13 mouse cellular contexts compared by ENCODE assay signal in the genomic region with DNA sequence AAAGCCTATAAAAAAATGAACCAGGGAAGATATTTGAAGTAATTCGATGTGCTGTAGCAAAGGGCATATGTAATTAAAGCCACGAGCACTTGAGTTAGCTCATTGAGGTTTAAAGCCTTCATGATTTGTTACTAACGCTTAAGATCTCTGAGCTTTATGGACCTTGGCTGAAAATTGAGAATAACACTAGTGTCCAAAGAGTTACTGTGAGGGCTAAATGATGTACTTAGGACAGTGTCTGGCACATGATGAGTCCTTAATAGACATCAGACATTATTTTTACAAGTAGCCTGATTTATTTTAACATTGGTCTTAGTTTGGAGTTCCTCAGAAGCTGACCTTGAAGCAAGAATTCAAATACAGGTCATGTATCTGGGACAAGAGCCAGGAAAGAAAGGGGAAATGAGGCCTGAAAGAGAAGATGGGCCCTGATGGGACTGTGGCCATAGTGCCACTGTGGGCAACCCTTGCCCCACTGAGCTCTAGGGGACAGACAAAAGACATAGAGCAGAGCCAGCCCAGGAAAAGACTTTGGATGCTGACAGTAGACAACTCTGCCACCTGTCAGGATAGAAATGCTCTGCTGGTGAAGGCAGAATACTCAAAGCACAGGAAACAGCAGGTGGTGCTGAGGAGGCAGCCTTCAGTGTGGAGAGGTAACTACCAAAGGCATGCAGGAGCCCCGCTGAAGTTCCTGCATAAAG. TPM values are rescaled to one million over a fixed set of nuclear protein-coding genes. Genes with fewer than 3 reads are reported as not detected.
DNase-seq lines count a peak whose midpoint lies in the region; ATAC-seq and TF ChIP-seq lines count a peak whose summit lies in the region.
"Had no signal": no experiment of that assay in that cellular context is flagged by ENCODE, and none has a peak within 500 bp of the region (broad histone marks: within the 10 kb centered on the region; RNA-seq: fewer than 3 reads in every experiment).

No protein-coding gene starts in this region.

- TF ChIP-seq EP300 in liver, postnatal 0 days (IDR thresholded peaks at IDR 0.05; ENCODE audit: low read depth): no peak

- intact Hi-C loops in left cerebral cortex, postnatal 4 days (cut with DNase I): no loop called here

- no peaks in the 10 kb centered on the region for H3K9me3 ChIP-seq in heart, embryonic 10.5 days
- no peaks in the 10 kb centered on the region for H3K9me3 ChIP-seq in liver, postnatal 0 days (ENCODE audit: low read length)
- no peaks in the 10 kb centered on the region for H3K9me3 ChIP-seq in liver, embryonic 11.5 days (ENCODE audit: control insufficient read depth, low read length)
- H3K9me3 ChIP-seq in kidney, postnatal 0 days (replicated peaks; ENCODE audit: low read length): no peaks in the 10 kb centered on the region
- H3K9me3 ChIP-seq: forebrain, embryonic 12.5 days; lung, embryonic 15.5 days had no signal

- peak; percentile 42 for TF ChIP-seq CTCF in liver, postnatal 0 days (IDR thresholded peaks at IDR 0.05; ENCODE audit: low read depth)
- no peak for TF ChIP-seq CTCF in brain, embryonic 14.5 days (IDR thresholded peaks at IDR 0.05; ENCODE audit: borderline replicate concordance, extremely low read depth, insufficient read depth, insufficient read length)
- peak; percentile 64 for TF ChIP-seq CTCF in kidney, postnatal 0 days (IDR thresholded peaks at IDR 0.05; ENCODE audit: low read depth)

- peak overlapping the region; percentile 59; the same call in 1 of the 2 replicates for H3K27ac ChIP-seq in heart, embryonic 10.5 days
- H3K27ac ChIP-seq in liver, postnatal 0 days (ENCODE audit: low read depth): no peak overlapping the region
- H3K27ac ChIP-seq in liver, embryonic 11.5 days (ENCODE audit: low read depth, low read length): no peak overlapping the region
- peak overlapping the region; percentile 80 for H3K27ac ChIP-seq in kidney, postnatal 0 days
- H3K27ac ChIP-seq: forebrain, embryonic 12.5 days; lung, embryonic 15.5 days had no signal

- no peak overlapping the region for H3K4me3 ChIP-seq in heart, embryonic 10.5 days
- H3K4me3 ChIP-seq in liver, postnatal 0 days (ENCODE audit: low read depth, low read length): no peak overlapping the region
- no peak overlapping the region for H3K4me3 ChIP-seq in liver, embryonic 11.5 days (ENCODE audit: low read depth, low read length)
- H3K4me3 ChIP-seq in kidney, postnatal 0 days (replicated peaks; ENCODE audit: low read depth, low read length): no peak overlapping the region
- H3K4me3 ChIP-seq: forebrain, embryonic 12.5 days; lung, embryonic 15.5 days; myocyte had no signal

- peaks cover 33% of the 10 kb centered on the region for H3K4me1 ChIP-seq in heart, embryonic 10.5 days
- H3K4me1 ChIP-seq in liver, postnatal 0 days (ENCODE audit: insufficient read depth): no peaks in the 10 kb centered on the region; the same call in none of the 2 replicates
- H3K4me1 ChIP-seq in liver, embryonic 11.5 days (replicated peaks; ENCODE audit: control insufficient read depth, insufficient read depth, low read length): peaks cover 2% of the 10 kb centered on the region
- H3K4me1 ChIP-seq in kidney, postnatal 0 days (replicated peaks; ENCODE audit: insufficient read depth, low read length): no peaks in the 10 kb centered on the region
- H3K4me1 ChIP-seq: forebrain, embryonic 12.5 days; lung, embryonic 15.5 days had no signal

- H3K36me3 ChIP-seq in heart, embryonic 10.5 days: no peaks in the 10 kb centered on the region
- no peaks in the 10 kb centered on the region for H3K36me3 ChIP-seq in liver, postnatal 0 days (replicated peaks; ENCODE audit: insufficient read depth, low read length)
- no peaks in the 10 kb centered on the region for H3K36me3 ChIP-seq in liver, embryonic 11.5 days (ENCODE audit: control insufficient read depth, insufficient read depth, low read length)
- no peaks in the 10 kb centered on the region for H3K36me3 ChIP-seq in kidney, postnatal 0 days (ENCODE audit: insufficient read depth, low read length)
- H3K36me3 ChIP-seq: forebrain, embryonic 12.5 days; lung, embryonic 15.5 days had no signal

- no peak overlapping the region for H3K4me2 ChIP-seq in liver, postnatal 0 days (ENCODE audit: low read depth, low read length)
- H3K4me2 ChIP-seq in liver, embryonic 11.5 days: no peak overlapping the region
- H3K4me2 ChIP-seq in kidney, postnatal 0 days (ENCODE audit: low read length): no peak overlapping the region
- H3K4me2 ChIP-seq: forebrain, embryonic 12.5 days; lung, embryonic 15.5 days had no signal

- ATAC-seq in liver, postnatal 0 days: no peak
- no peak for ATAC-seq in liver, embryonic 11.5 days (replicated peaks; ENCODE audit: low FRiP score)
- peak; percentile 66; the same call in 1 of the 2 replicates for ATAC-seq in kidney, postnatal 0 days (replicated peaks; ENCODE audit: low FRiP score, low read depth)

- WGBS in heart, embryonic 10.5 days: 74% methylated on average over 4 of the region's 4 CpGs
- WGBS in liver, postnatal 0 days (ENCODE audit: insufficient replicate concordance): 69% methylated on average over 4 of the region's 4 CpGs
- WGBS in liver, embryonic 11.5 days: 77% methylated on average over 4 of the region's 4 CpGs
- 27% methylated on average over 4 of the region's 4 CpGs for WGBS in kidney, postnatal 0 days

- no peak for DNase-seq in heart, embryonic 10.5 days (ENCODE audit: low spot score)
- no peak for DNase-seq in heart, postnatal 4 days
- DNase-seq in liver, postnatal 0 days: no peak
- DNase-seq in liver, embryonic 11.5 days (ENCODE audit: low spot score): no peak
- peak; percentile 17 for DNase-seq in brain, embryonic 14.5 days (ENCODE audit: low read depth)
- peak; percentile 84 for DNase-seq in kidney, postnatal 0 days (ENCODE audit: low spot score)
- no peak for DNase-seq in gastrocnemius, postnatal 10 days
- no peak for DNase-seq in left cerebral cortex, postnatal 4 days
- DNase-seq: adrenal gland, postnatal 10 days; cerebellum, adult 11-12 months had no signal

- H3K27me3 ChIP-seq in heart, embryonic 10.5 days (ENCODE audit: insufficient read depth, poor library complexity, severe bottlenecking): no peaks in the 10 kb centered on the region
- no peaks in the 10 kb centered on the region for H3K27me3 ChIP-seq in liver, postnatal 0 days (ENCODE audit: insufficient read depth, low read length)
- H3K27me3 ChIP-seq in liver, embryonic 11.5 days (replicated peaks; ENCODE audit: control insufficient read depth, insufficient read depth, low read length): no peaks in the 10 kb centered on the region
- H3K27me3 ChIP-seq in kidney, postnatal 0 days (ENCODE audit: insufficient read depth, low read length): no peaks in the 10 kb centered on the region
- H3K27me3 ChIP-seq: forebrain, embryonic 12.5 days; lung, embryonic 15.5 days had no signal

- TF ChIP-seq POLR2A in brain, embryonic 14.5 days (IDR thresholded peaks at IDR 0.05; ENCODE audit: borderline replicate concordance, extremely low read depth, insufficient read depth, insufficient read length, poor library complexity, severe bottlenecking): no peak

- H3K9ac ChIP-seq in liver, postnatal 0 days (replicated peaks): no peak overlapping the region
- H3K9ac ChIP-seq in liver, embryonic 11.5 days (ENCODE audit: low read depth, low read length): no peak overlapping the region
- H3K9ac ChIP-seq in kidney, postnatal 0 days (ENCODE audit: low read depth, low read length): no peak overlapping the region
- H3K9ac ChIP-seq: forebrain, embryonic 12.5 days; lung, embryonic 15.5 days had no signal

RNA-seq across cellular contexts. Expression of a gene that starts 14.1 kb away (rescaled TPM):
- polyA plus RNA-seq in heart, embryonic 10.5 days (2016; fragmentation: Nextera tagmentation; extraction: Ambion mirVana): 2.1 and 2.2 TPM in 2 replicates
- total RNA-seq in heart, postnatal 4 days (2021): under 1 TPM; 0.98 to 0.99 TPM
- polyA plus RNA-seq in liver, postnatal 0 days (2015; fragmentation: Nextera tagmentation; extraction: Ambion mirVana): 0.12 and 0.17 TPM in 2 replicates
- polyA plus RNA-seq in liver, embryonic 11.5 days (2014; fragmentation: Nextera tagmentation; extraction: Ambion mirVana): 0.45 and 0.96 TPM in 2 replicates
- 0.86 and 1.7 TPM in 2 replicates for polyA plus RNA-seq in brain, embryonic 14.5 days (2012; rRNA removed)
- polyA plus RNA-seq in kidney, postnatal 0 days (2015; fragmentation: Nextera tagmentation; extraction: Ambion mirVana): 1.6 and 2.2 TPM in 2 replicates
- total RNA-seq in gastrocnemius, postnatal 10 days (2021): under 1 TPM; 0.78 to 0.93 TPM
- total RNA-seq in left cerebral cortex, postnatal 4 days (2021): 1 to 10 TPM; 5.8 to 6.0 TPM

RNA-seq across cellular contexts. Expression of a gene that starts 38.0 kb away (rescaled TPM):
- polyA plus RNA-seq in heart, embryonic 10.5 days (2016; fragmentation: Nextera tagmentation; extraction: Ambion mirVana): 746 and 989 TPM in 2 replicates
- total RNA-seq in heart, postnatal 4 days (2021): 100 to 1,000 TPM; 708 to 736 TPM
- 155 and 160 TPM in 2 replicates for polyA plus RNA-seq in liver, postnatal 0 days (2015; fragmentation: Nextera tagmentation; extraction: Ambion mirVana)
- 241 and 242 TPM in 2 replicates for polyA plus RNA-seq in liver, embryonic 11.5 days (2014; fragmentation: Nextera tagmentation; extraction: Ambion mirVana)
- 106 and 159 TPM in 2 replicates for polyA plus RNA-seq in brain, embryonic 14.5 days (2012; rRNA removed)
- polyA plus RNA-seq in kidney, postnatal 0 days (2015; fragmentation: Nextera tagmentation; extraction: Ambion mirVana): 513 and 555 TPM in 2 replicates
- total RNA-seq in gastrocnemius, postnatal 10 days (2021): 10 to 100 TPM; 65.7 to 79.9 TPM
- 100 to 1,000 TPM; 275 to 292 TPM for total RNA-seq in left cerebral cortex, postnatal 4 days (2021)

Comparison
In these comparisons a context has a peak if more than half of its experiments do, and no peak if none do; other contexts are left out.
1. DNase-seq: peak in brain, embryonic 14.5 days (single experiment) and kidney, postnatal 0 days (single experiment); none in heart, embryonic 10.5 days (single experiment), heart, postnatal 4 days (single experiment), liver, postnatal 0 days (single experiment), liver, embryonic 11.5 days (single experiment), gastrocnemius, postnatal 10 days (single experiment) and left cerebral cortex, postnatal 4 days (single experiment).
2. H3K27ac ChIP-seq: peak in heart, embryonic 10.5 days (single experiment) and kidney, postnatal 0 days (single experiment); none in liver, postnatal 0 days (single experiment) and liver, embryonic 11.5 days (single experiment).